1 mouse cellular context compared by ENCODE assay signal in genomic region chr8:104590284-104590683, GRCm38 (mm10).
TF ChIP-seq lines count a peak whose summit lies in the region.

No protein-coding gene starts in this region.

TF ChIP-seq in MEL, 35 proteins besides CTCF, POLR2A, EP300 and RAD21:
- no peak for TF ChIP-seq ETS1 (IDR thresholded peaks at IDR 0.05; ENCODE audit: low read depth, low read length)
- TF ChIP-seq POLR2AphosphoS2 (IDR thresholded peaks at IDR 0.05; ENCODE audit: low read length) = no peak
- 0 out of 2 replicates have a peak, but pooled peaks have one; percentile 6 for TF ChIP-seq SIN3A (IDR thresholded peaks at IDR 0.05; ENCODE audit: low read length)
- TF ChIP-seq MAZ (IDR thresholded peaks at IDR 0.05; ENCODE audit: low read depth, low read length) = no peak
- no peak for TF ChIP-seq MYC (IDR thresholded peaks at IDR 0.05; ENCODE audit: low read depth, low read length)
- no peak for TF ChIP-seq ZKSCAN1 (IDR thresholded peaks at IDR 0.05; ENCODE audit: low read depth, low read length)
- TF ChIP-seq UBTF (IDR thresholded peaks at IDR 0.05; ENCODE audit: borderline replicate concordance, insufficient read depth, low read depth, low read length) = no peak
- peak; percentile 57; the same call in 1 of the 2 replicates for TF ChIP-seq GATA1 (IDR thresholded peaks at IDR 0.05; ENCODE audit: low read depth, low read length)
- TF ChIP-seq USF1 (IDR thresholded peaks at IDR 0.05; ENCODE audit: low read depth, low read length) = no peak
- TF ChIP-seq MAFK (IDR thresholded peaks at IDR 0.05; ENCODE audit: borderline replicate concordance, low read depth, low read length) = no peak
